Mouse (Mus musculus): Measurements from ENCODE around the gene Inpp4b.
A peak's percentile ranks its signal among the peaks of the same experiment; 100 is the strongest.

Inpp4b gene

GRCm38 (mm10) chr8:81342236-81342998 is at the start of gene Inpp4b:
Inpp4b (plus strand) TSS chr8:81342556.
- DNase-seq (ENCODE audit: low read depth) = no peak

DNA sequence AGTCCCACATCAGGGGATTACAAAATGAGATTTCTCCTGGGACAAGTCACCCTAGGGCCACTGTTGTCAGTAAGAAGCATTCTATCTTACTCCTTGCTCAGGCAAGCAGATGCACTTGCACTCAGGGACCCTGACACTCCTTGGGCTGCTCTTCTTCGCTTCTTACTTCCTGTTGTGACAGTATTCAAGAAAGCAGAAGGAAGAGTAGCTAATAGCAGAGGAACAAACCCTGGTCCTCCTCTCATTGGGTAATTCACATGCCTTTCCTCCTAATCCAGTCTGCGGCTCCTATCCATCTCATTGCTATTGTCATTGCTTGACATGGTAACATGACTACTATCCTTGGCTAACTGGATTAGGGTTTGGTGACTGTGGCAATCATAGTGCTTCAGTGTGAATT is 7.1 kb upstream of the Inpp4b start:
- no peak for DNase-seq (ENCODE audit: low read depth)

GRCm38 (mm10) chr8:81341191-81341590 is 1.2 kb upstream of the Inpp4b start:
- no peak for DNase-seq (ENCODE audit: low read depth)

DNA sequence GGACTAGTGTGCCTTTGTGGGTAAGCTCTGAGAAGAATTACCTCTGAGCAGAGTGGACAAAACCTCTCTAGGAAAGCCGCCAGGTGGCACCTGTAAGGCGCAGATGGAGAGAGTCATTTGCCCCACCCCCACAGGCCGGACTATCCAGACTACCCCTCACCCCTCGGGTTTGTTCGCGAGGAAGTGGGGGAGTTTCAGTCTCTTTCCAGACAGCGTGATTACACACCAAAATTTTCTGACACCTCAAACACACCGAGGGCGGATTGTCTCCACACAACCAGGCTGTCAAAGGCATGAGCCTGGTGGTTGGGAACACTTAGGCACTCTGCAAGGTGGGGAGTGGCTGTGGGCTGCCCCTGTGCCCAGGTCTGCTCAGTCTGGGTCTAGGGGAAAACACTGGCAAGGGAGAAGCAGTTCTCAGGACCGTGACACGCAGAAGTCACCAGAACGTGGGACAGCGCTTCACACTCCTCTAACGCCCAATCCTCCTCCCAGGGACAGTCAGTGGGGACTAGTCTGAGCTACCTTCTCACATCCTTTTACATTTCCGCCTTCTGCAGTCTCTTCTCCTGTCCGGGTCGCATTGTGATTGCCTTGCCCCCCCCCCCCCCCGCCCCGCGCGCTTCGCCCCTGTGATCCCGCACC is 643 bp upstream of the Inpp4b start:
- no peak for DNase-seq (ENCODE audit: low read depth)

GRCm38 (mm10) chr8:81342999-81343302 is 595 bp downstream of the Inpp4b start:
- DNase-seq (ENCODE audit: low read depth) = no peak

GRCm38 (mm10) chr8:81345170-81345697 is 2.9 kb downstream of the Inpp4b start:
- DNase-seq (ENCODE audit: low read depth) = peak; percentile 19

GRCm38 (mm10) chr8:81349452-81349851 is 7.1 kb downstream of the Inpp4b start:
- DNase-seq (ENCODE audit: low read depth) = peak; percentile 84

GRCm38 (mm10) chr8:81353460-81353859 is 11.1 kb downstream of the Inpp4b start:
- DNase-seq (ENCODE audit: low read depth) = no peak

DNA sequence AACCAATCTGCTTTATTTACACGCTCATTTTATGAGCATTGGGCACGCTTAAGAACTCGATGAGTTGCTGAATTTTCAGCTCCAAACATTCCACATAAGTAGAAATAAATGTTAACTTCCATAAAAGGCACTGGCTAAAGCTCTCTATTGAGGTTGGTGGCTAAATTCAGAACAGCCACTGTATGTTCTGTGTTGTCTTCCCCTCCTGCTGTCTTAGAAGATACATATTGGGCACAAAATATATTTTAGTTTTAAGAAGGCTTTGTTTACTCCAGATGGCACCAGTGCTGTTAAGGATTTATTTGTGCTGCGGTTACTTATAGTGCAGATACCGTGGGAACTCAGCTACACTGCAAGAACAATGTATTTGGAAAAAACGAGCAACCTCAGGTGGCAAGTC is 15.8 kb downstream of the Inpp4b start:
- DNase-seq (ENCODE audit: low read depth) = no peak

GRCm38 (mm10) chr8:81360518-81360917 is 18.2 kb downstream of the Inpp4b start:
- DNase-seq (ENCODE audit: low read depth) = peak; percentile 16

DNA sequence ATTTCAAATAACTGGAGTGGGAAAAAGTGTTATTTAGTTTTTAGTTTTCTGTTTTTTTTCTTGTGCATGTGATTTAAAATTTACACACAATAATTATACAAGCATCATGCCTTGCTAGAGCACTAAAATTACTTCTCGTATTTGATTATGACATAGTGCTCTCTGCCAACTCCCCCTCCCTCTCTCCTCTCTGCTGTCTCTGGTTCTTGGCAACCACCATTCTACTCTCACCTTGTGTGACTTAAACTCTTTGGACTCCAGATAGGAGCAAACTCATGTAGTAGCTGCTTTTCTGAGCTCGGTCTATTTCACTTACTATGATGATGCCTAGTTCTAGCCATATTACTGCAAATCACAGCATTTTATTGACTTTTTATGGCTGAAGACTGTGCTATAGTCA is 18.8 kb downstream of the Inpp4b start:
- DNase-seq (ENCODE audit: low read depth) = no peak

GRCm38 (mm10) chr8:81370607-81371006 is 28.3 kb downstream of the Inpp4b start:
- no peak for DNase-seq (ENCODE audit: low read depth)

GRCm38 (mm10) chr8:81371844-81372243 is 29.5 kb downstream of the Inpp4b start:
- no peak for DNase-seq (ENCODE audit: low read depth)

- no peak for DNase-seq (ENCODE audit: low read depth)
Observed at GRCm38 (mm10) chr8:81374877-81375475, 32.6 kb downstream of the Inpp4b start.

GRCm38 (mm10) chr8:81388953-81389352 is 46.6 kb downstream of the Inpp4b start:
- no peak for DNase-seq (ENCODE audit: low read depth)

GRCm38 (mm10) chr8:81399071-81399470 is 56.7 kb downstream of the Inpp4b start:
- DNase-seq (ENCODE audit: low read depth) = no peak

DNA sequence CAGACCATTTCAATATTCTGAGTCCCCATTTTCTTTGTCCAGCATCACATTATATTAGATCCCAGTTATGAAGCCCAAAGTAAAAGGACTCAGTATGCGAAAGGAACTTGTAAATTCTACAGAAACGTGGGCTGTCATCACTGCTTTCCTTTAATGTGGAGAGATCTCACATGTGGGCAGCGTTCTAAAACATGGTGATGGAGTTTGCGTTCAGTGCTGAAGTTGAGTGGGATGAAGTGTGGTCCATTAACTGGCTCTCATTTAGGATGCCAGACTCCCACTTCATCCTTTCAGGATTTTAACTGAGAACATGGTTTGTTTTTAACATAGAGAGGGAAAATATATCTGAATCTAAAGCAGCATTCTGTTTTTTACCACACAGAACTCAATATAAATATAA is 57.1 kb downstream of the Inpp4b start:
- no peak for DNase-seq (ENCODE audit: low read depth)

GRCm38 (mm10) chr8:81412707-81413106 is 70.4 kb downstream of the Inpp4b start:
- no peak for DNase-seq (ENCODE audit: low read depth)

DNA sequence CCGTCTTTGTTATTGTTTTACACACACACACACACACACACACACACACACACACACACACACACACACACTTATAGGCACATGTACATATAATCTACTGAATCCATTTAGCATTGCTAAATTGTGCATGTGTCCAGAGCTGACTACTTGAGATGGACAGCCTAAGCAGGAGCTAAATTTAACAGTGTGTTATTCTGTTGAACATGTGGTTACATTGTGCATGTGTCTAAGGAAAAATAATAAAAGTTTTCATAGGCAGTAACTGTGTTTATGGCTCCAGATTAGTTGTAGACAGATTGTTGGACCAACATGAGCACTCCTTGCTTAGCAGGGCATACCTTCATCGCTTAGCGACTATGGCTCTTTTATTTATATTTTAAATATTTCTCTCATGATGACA is 101.6 kb downstream of the Inpp4b start:
- DNase-seq (ENCODE audit: low read depth) = no peak

GRCm38 (mm10) chr8:81449798-81450197 is 107.4 kb downstream of the Inpp4b start:
- no peak for DNase-seq (ENCODE audit: low read depth)

DNA sequence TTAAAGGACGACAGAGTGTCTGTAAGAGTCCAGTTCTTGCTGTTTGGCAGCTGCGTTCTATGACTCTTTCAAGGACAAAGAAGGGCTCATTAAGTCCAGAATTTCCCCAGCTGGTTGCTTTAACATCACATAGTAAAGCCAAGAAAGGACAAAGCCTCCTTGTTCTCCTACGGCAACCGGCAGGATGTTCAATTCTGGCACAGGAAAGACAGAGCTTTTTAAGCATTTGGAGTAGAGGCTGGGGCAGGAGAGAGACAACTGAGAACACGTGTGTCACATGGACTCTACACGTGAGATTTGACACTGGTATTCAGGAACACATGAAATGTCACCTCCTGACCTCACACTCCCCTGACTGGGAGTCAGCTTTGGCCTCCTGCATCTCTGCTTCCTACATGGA is 109.7 kb downstream of the Inpp4b start:
- peak; percentile 5 for DNase-seq (ENCODE audit: low read depth)

DNA sequence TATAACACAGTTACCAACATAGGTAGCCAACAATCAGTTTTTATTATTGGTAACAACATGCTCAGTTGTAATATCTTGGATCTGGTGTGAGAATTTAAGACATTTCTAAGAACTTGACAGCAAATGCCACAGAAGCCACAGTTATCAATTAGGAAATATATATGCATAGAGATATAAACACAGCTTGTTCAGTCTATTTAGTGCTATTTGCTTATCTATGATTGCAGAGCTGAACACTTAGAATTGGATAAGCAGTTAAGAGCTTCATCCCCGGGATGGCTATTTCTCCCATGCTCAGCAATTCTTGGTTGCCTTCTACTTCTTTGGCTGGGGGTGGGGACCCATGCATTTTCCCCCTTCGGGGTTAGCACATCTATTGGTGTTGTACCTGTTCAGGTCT is 112.5 kb downstream of the Inpp4b start:
- DNase-seq (ENCODE audit: low read depth) = no peak

GRCm38 (mm10) chr8:81463762-81464161 is 121.4 kb downstream of the Inpp4b start:
- no peak for DNase-seq (ENCODE audit: low read depth)
